Mouse (Mus musculus) small intestine, adult 2 months (tissue): ENCODE measurements around the gene Ntm. TPM values are rescaled to one million over a fixed set of nuclear protein-coding genes. Genes with fewer than 3 reads are reported as not detected.

Experiments
- H3K27ac ChIP-seq: fragments of 200-500 bp; 2 replicates; pipeline ENCODE4 v1.5.1; 2012; ENCODE audit warnings: low read depth, low read length, control low read depth, inconsistent platforms; ENCODE audit not compliant: insufficient read depth
- H3K27me3 ChIP-seq: fragments of 200-500 bp; 2 replicates; pipeline ENCODE4 v1.6.1; 2012; ENCODE audit warnings: mild to moderate bottlenecking, moderate library complexity, low read length, inconsistent platforms; ENCODE audit not compliant: control insufficient read depth, insufficient read depth
- H3K36me3 ChIP-seq: fragments of 200-500 bp; 2 replicates; pipeline ENCODE4 v1.6.1; 2012; ENCODE audit warnings: mild to moderate bottlenecking, low read length, control low read depth, inconsistent platforms; ENCODE audit not compliant: control insufficient read depth, insufficient read depth
- H3K4me1 ChIP-seq: fragments of 200-500 bp; 2 replicates; pipeline ENCODE4 v1.6.1; 2012; ENCODE audit warnings: low read length, inconsistent platforms, mixed read lengths; ENCODE audit not compliant: control insufficient read depth, insufficient read depth, insufficient read length
- H3K4me3 ChIP-seq: fragments of 200-500 bp; 2 replicates; pipeline ENCODE4 v1.5.1; 2012; ENCODE audit warnings: low read depth, mild to moderate bottlenecking, control low read depth, inconsistent platforms, low read length, moderate library complexity
- CTCF ChIP-seq: fragments of 200-500 bp; IDR thresholded peaks from 2 replicates; pipeline ENCODE4 v1.5.1; 2012; ENCODE audit warnings: low read depth, mild to moderate bottlenecking, control low read depth, inconsistent platforms, low read length, moderate library complexity, mixed read lengths; ENCODE audit not compliant: insufficient replicate concordance, insufficient read length; ENCODE audit errors: extremely low read depth
- POLR2A ChIP-seq: fragments of 200-500 bp; IDR thresholded peaks from 2 replicates; pipeline ENCODE4 v1.6.1; 2012; ENCODE audit warnings: low read depth, mild to moderate bottlenecking, control low read depth, inconsistent platforms, low read length, moderate library complexity
- WGBS: fragments of 180-500 bp; shearing (Covaris S2); methylation state at CpG from one replicate; pipeline ENCODE4 v1.1.7; 2018; 5-methylcytosine and 5-hydroxymethylcytosine counted together
- polyA plus RNA-seq: library from polyadenylated mRNA; depleted of rRNA; stranded (reverse); fragments of >200 nt; gene quantifications from 2 replicates; pipeline ENCODE4 v1.2.3, GENCODE M21; 2012

The Ntm gene
- polyA plus RNA-seq, 1 experiment: 0.10 TPM

GRCm38 (mm10) chr9:29183011-29183410 is 779.9 kb downstream of the Ntm start:
- Histone ChIP-seq H3K4me3 (no peak overlapping the region), H3K27ac (no peak overlapping the region), H3K27me3 (no peaks in the 10 kb centered on the region), H3K4me1 (no peaks in the 10 kb centered on the region), H3K36me3 (no peaks in the 10 kb centered on the region)
- 73% methylated on average over 5 of the region's 5 CpGs for WGBS
- TF ChIP-seq CTCF (no peak), POLR2A (no peak)

GRCm38 (mm10) chr9:29181661-29182060 is 781.3 kb downstream of the Ntm start:
- H3K27ac ChIP-seq: no peak overlapping the region
- H3K4me3 ChIP-seq: no peak overlapping the region
- H3K4me1 ChIP-seq: no peaks in the 10 kb centered on the region
- WGBS: 44% methylated on average over 2 of the region's 2 CpGs
- no peaks in the 10 kb centered on the region for H3K36me3 ChIP-seq
- H3K27me3 ChIP-seq: no peaks in the 10 kb centered on the region
- no peak for TF ChIP-seq CTCF
- no peak for TF ChIP-seq POLR2A

- Histone ChIP-seq H3K4me3 (no peak overlapping the region), H3K36me3 (no peaks in the 10 kb centered on the region), H3K4me1 (no peaks in the 10 kb centered on the region), H3K27me3 (no peaks in the 10 kb centered on the region), H3K27ac (no peak overlapping the region)
- TF ChIP-seq CTCF (no peak), POLR2A (no peak)
- 66% methylated on average over 2 of the region's 2 CpGs for WGBS
Observed at GRCm38 (mm10) chr9:29165731-29166130, 797.2 kb downstream of the Ntm start.

GRCm38 (mm10) chr9:29161059-29161642 is 801.8 kb downstream of the Ntm start:
- H3K36me3 ChIP-seq: no peaks in the 10 kb centered on the region
- no peak overlapping the region for H3K4me3 ChIP-seq
- no peak overlapping the region for H3K27ac ChIP-seq
- no peak for TF ChIP-seq CTCF
- no peak for TF ChIP-seq POLR2A
- H3K4me1 ChIP-seq: no peaks in the 10 kb centered on the region
- WGBS: 26% methylated on average over 7 of the region's 7 CpGs
- no peaks in the 10 kb centered on the region for H3K27me3 ChIP-seq

- H3K27me3 ChIP-seq: no peaks in the 10 kb centered on the region
- 17% methylated on average over 4 of the region's 4 CpGs for WGBS
- H3K4me3 ChIP-seq: no peak overlapping the region
- no peaks in the 10 kb centered on the region for H3K4me1 ChIP-seq
- TF ChIP-seq CTCF (no peak), POLR2A (no peak)
- no peak overlapping the region for H3K27ac ChIP-seq
- H3K36me3 ChIP-seq: no peaks in the 10 kb centered on the region
Observed at GRCm38 (mm10) chr9:29145901-29146300, 817.0 kb downstream of the Ntm start.

GRCm38 (mm10) chr9:29136039-29136438 is 826.9 kb downstream of the Ntm start:
- no peak for TF ChIP-seq POLR2A
- TF ChIP-seq CTCF: no peak
- Histone ChIP-seq H3K27me3 (no peaks in the 10 kb centered on the region), H3K27ac (no peak overlapping the region), H3K4me1 (no peaks in the 10 kb centered on the region), H3K36me3 (no peaks in the 10 kb centered on the region), H3K4me3 (no peak overlapping the region)
- WGBS: 82% methylated on average over 4 of the region's 4 CpGs

- H3K36me3 ChIP-seq: no peaks in the 10 kb centered on the region
- no peak overlapping the region for H3K4me3 ChIP-seq
- WGBS: 81% methylated on average over 5 of the region's 5 CpGs
- H3K4me1 ChIP-seq: no peaks in the 10 kb centered on the region
- no peak overlapping the region for H3K27ac ChIP-seq
- no peak for TF ChIP-seq CTCF
- TF ChIP-seq POLR2A: no peak
- H3K27me3 ChIP-seq: no peaks in the 10 kb centered on the region
Observed at GRCm38 (mm10) chr9:29130717-29131292, 832.1 kb downstream of the Ntm start.

GRCm38 (mm10) chr9:29130316-29130715 is 832.6 kb downstream of the Ntm start:
- no peaks in the 10 kb centered on the region for H3K36me3 ChIP-seq
- 61% methylated on average over 4 of the region's 4 CpGs for WGBS
- H3K4me3 ChIP-seq: no peak overlapping the region
- no peaks in the 10 kb centered on the region for H3K27me3 ChIP-seq
- H3K27ac ChIP-seq: no peak overlapping the region
- no peaks in the 10 kb centered on the region for H3K4me1 ChIP-seq
- TF ChIP-seq POLR2A: no peak
- TF ChIP-seq CTCF: no peak
